Comparison of ENCODE assay signal across 27 mouse cellular contexts in the genomic region with DNA sequence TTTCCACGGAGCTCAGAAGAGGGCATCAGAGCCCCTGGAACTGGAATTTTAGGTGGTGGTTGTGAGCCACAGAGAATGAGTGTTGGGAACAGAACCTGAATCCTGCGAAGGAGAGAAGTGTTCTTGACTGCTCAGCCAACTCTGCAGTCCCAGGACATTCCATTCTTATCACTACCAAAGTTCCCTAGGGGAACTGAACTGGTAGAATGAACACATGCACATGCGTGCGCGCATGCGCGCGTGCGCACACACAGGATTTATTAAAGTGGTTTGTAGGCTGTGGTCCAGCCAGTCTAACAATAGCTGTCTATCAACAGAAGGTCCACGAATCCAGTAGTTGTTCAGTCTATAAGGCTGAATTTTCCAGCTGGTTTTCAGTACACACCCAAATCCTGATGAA. TPM values are rescaled to one million over a fixed set of nuclear protein-coding genes. Genes with fewer than 3 reads are reported as not detected.
A peak's percentile ranks its signal among the peaks of the same experiment; 100 is the strongest.
DNase-seq lines count a peak whose midpoint lies in the region; ATAC-seq and TF ChIP-seq lines count a peak whose summit lies in the region.
"Had no signal": no experiment of that assay in that cellular context is flagged by ENCODE, and none has a peak within 500 bp of the region (broad histone marks: within the 10 kb centered on the region; RNA-seq: fewer than 3 reads in every experiment).

No protein-coding gene starts in this region.

- peaks cover 7% of the 10 kb centered on the region for H3K4me1 ChIP-seq in heart, adult 2 months (ENCODE audit: control insufficient read depth, insufficient read depth, low read length)
- H3K4me1 ChIP-seq in heart, embryonic 11.5 days (ENCODE audit: control insufficient read depth, insufficient read depth, low read length): peaks cover 13% of the 10 kb centered on the region; the same call in 1 of the 2 replicates
- H3K4me1 ChIP-seq in heart, embryonic 14.5 days (ENCODE audit: control insufficient read depth in 2 of 2, insufficient read depth in 2 of 2, low read length in 2 of 2): peaks cover 17 to 57% of the 10 kb centered on the region in 2 experiments
- H3K4me1 ChIP-seq in forebrain, embryonic 13.5 days: peaks cover 4% of the 10 kb centered on the region; the same call in 1 of the 2 replicates

- no peak overlapping the region for H3K4me2 ChIP-seq in heart, embryonic 11.5 days
- peak overlapping the region; percentile 27 for H3K4me2 ChIP-seq in heart, embryonic 14.5 days (ENCODE audit: low read length)
- H3K4me2 ChIP-seq in forebrain, embryonic 13.5 days: no peak overlapping the region
- H3K4me2 ChIP-seq: hindbrain, embryonic 14.5 days had no signal

- H3K4me3 ChIP-seq in heart, adult 2 months: no peak overlapping the region
- no peak overlapping the region for H3K4me3 ChIP-seq in heart, embryonic 11.5 days (ENCODE audit: low read depth, low read length)
- H3K4me3 ChIP-seq in heart, embryonic 14.5 days (ENCODE audit: control insufficient read depth in 1 of 2, insufficient read depth in 1 of 2, low read depth in 1 of 2, low read length in 2 of 2): no peak overlapping the region
- H3K4me3 ChIP-seq in forebrain, embryonic 13.5 days: no peak overlapping the region
- H3K4me3 ChIP-seq: erythroblast, embryonic 14.5 days had no signal

- TF ChIP-seq CTCF in heart, adult 2 months (IDR thresholded peaks at IDR 0.05): no peak

- peak; percentile 67; the same call in 1 of the 2 replicates for TF ChIP-seq EP300 in heart, adult 2 months (IDR thresholded peaks at IDR 0.05; ENCODE audit: insufficient read depth, low read depth, low read length)

- H3K36me3 ChIP-seq in heart, adult 2 months (ENCODE audit: control insufficient read depth, insufficient read depth, low read length): peaks cover 37% of the 10 kb centered on the region
- H3K36me3 ChIP-seq in heart, embryonic 11.5 days (ENCODE audit: control insufficient read depth, insufficient read depth, low read length): 0 out of 2 replicates have a peak, but pooled peaks cover 2% of the 10 kb centered on the region
- peaks cover 58% of the 10 kb centered on the region for H3K36me3 ChIP-seq in heart, embryonic 14.5 days (ENCODE audit: control insufficient read depth, insufficient read depth, low read length)
- no peaks in the 10 kb centered on the region for H3K36me3 ChIP-seq in forebrain, embryonic 13.5 days (ENCODE audit: poor library complexity, severe bottlenecking)

- H3K9me3 ChIP-seq in heart, embryonic 11.5 days (replicated peaks; ENCODE audit: control insufficient read depth, low read length): no peaks in the 10 kb centered on the region
- H3K9me3 ChIP-seq in heart, embryonic 14.5 days (ENCODE audit: control insufficient read depth, low read length): no peaks in the 10 kb centered on the region
- H3K9me3 ChIP-seq in forebrain, embryonic 13.5 days (replicated peaks): no peaks in the 10 kb centered on the region

- ATAC-seq in heart, embryonic 11.5 days (replicated peaks; ENCODE audit: insufficient number of reproducible peaks, low FRiP score, low TSS enrichment): no peak
- ATAC-seq in heart, embryonic 14.5 days (ENCODE audit: insufficient number of reproducible peaks, insufficient read depth, low FRiP score, low read depth): no peak
- no peak for ATAC-seq in forebrain, embryonic 13.5 days
- ATAC-seq: forebrain, postnatal 0 days; intestine, postnatal 0 days; midbrain, embryonic 16.5 days had no signal

- DNase-seq in heart, adult 2 months: peak; percentile 61 to 78
- DNase-seq in heart, postnatal 14 days: peak; percentile 65 to 67
- DNase-seq in thymus, postnatal 25 days: no peak
- DNase-seq in kidney, postnatal 36 days: no peak
- DNase-seq: adrenal gland, postnatal 36 days; cerebellum, adult 2 months; cerebellum, postnatal 14 days; forebrain, postnatal 0 days; gastrocnemius, postnatal 14 days; kidney, adult 9 months; kidney, postnatal 10 days; liver; lung, adult 2 months; lung, postnatal 10 days; right cerebral cortex, postnatal 25 days; spleen, adult 18-20 months; thymus, adult 2 months; thymus, postnatal 4 days had no signal

- H3K79me2 ChIP-seq in heart, adult 2 months (replicated peaks; ENCODE audit: control insufficient read depth, insufficient read depth, low read length): no peaks in the 10 kb centered on the region

- H3K27me3 ChIP-seq in heart, adult 2 months (ENCODE audit: control insufficient read depth, insufficient read depth, low read length): no peaks in the 10 kb centered on the region
- H3K27me3 ChIP-seq in heart, embryonic 11.5 days (ENCODE audit: control insufficient read depth, insufficient read depth, low read length): no peaks in the 10 kb centered on the region
- no peaks in the 10 kb centered on the region for H3K27me3 ChIP-seq in heart, embryonic 14.5 days (ENCODE audit: control insufficient read depth, insufficient read depth, low read length)
- no peaks in the 10 kb centered on the region for H3K27me3 ChIP-seq in forebrain, embryonic 13.5 days

- H3K27ac ChIP-seq in heart, adult 2 months: peak overlapping the region; percentile 48
- no peak overlapping the region for H3K27ac ChIP-seq in heart, embryonic 11.5 days (ENCODE audit: low read depth, low read length)
- peak overlapping the region in 1 of 2 experiments; percentile 41; a peak in 2 of 4 replicates for H3K27ac ChIP-seq in heart, embryonic 14.5 days (replicated peaks in 1 of 2; ENCODE audit: control insufficient read depth in 1 of 2, insufficient read depth in 1 of 2, low read depth in 2 of 2, low read length in 2 of 2)
- H3K27ac ChIP-seq in forebrain, embryonic 13.5 days: no peak overlapping the region
- H3K27ac ChIP-seq: hindbrain, embryonic 14.5 days; liver, embryonic 14.5 days; macrophage had no signal

- no peak for TF ChIP-seq POLR2A in heart, adult 2 months (IDR thresholded peaks at IDR 0.05; ENCODE audit: insufficient read depth, low read depth, low read length)

- WGBS in heart, adult 2 months: 51% methylated on average over 10 of the region's 10 CpGs
- WGBS in heart, embryonic 11.5 days (ENCODE audit: insufficient replicate concordance): 85% methylated on average over 10 of the region's 10 CpGs
- WGBS in heart, embryonic 14.5 days: 67% methylated on average over 10 of the region's 10 CpGs
- WGBS in forebrain, embryonic 13.5 days: 92% methylated on average over 10 of the region's 10 CpGs

- no peak overlapping the region for H3K9ac ChIP-seq in heart, adult 2 months (ENCODE audit: low read depth, low read length)
- H3K9ac ChIP-seq in heart, embryonic 11.5 days (ENCODE audit: low read depth, low read length): no peak overlapping the region
- no peak overlapping the region for H3K9ac ChIP-seq in heart, embryonic 14.5 days (ENCODE audit: low read length)
- H3K9ac ChIP-seq in forebrain, embryonic 13.5 days: no peak overlapping the region
- H3K9ac ChIP-seq: forebrain, postnatal 0 days; hindbrain, embryonic 14.5 days; liver, embryonic 14.5 days had no signal

- intact Hi-C loops in heart, adult 2 months (cut with DNase I): no loop called here
- intact Hi-C loops in heart, postnatal 14 days (cut with DNase I): no loop called here

RNA-seq across cellular contexts. Expression of a gene that starts 21.4 kb away (rescaled TPM):
- 1,000 to 10,000 TPM in 1 of 2 experiments, 100 to 1,000 TPM in 1; 822 to 1,002 TPM for total RNA-seq in heart, adult 2 months (2021)
- polyA plus RNA-seq in heart, adult 2 months (2012; rRNA removed): 617 and 695 TPM in 2 replicates
- 878 and 906 TPM in 2 replicates for polyA plus RNA-seq in heart, embryonic 11.5 days (2014; fragmentation: Nextera tagmentation; extraction: Ambion mirVana)
- 746 and 761 TPM in 2 replicates for polyA plus RNA-seq in heart, embryonic 14.5 days (2014; fragmentation: Nextera tagmentation; extraction: Ambion mirVana)
- 100 to 1,000 TPM; 728 to 823 TPM for total RNA-seq in heart, postnatal 14 days (2021)
- polyA plus RNA-seq in forebrain, embryonic 13.5 days (2015; fragmentation: Nextera tagmentation; extraction: Ambion mirVana): 189 and 196 TPM in 2 replicates

RNA-seq across cellular contexts. Expression of a gene that starts 21.6 kb away (rescaled TPM):
- 1,000 to 10,000 TPM in 1 of 2 experiments, 100 to 1,000 TPM in 1; 865 to 1,030 TPM for total RNA-seq in heart, adult 2 months (2021)
- polyA plus RNA-seq in heart, adult 2 months (2012; rRNA removed): 222 and 381 TPM in 2 replicates
- polyA plus RNA-seq in heart, embryonic 11.5 days (2014; fragmentation: Nextera tagmentation; extraction: Ambion mirVana): 208 and 237 TPM in 2 replicates
- polyA plus RNA-seq in heart, embryonic 14.5 days (2014; fragmentation: Nextera tagmentation; extraction: Ambion mirVana): 273 and 300 TPM in 2 replicates
- 1,000 to 10,000 TPM; 1,141 to 1,154 TPM for total RNA-seq in heart, postnatal 14 days (2021)
- polyA plus RNA-seq in forebrain, embryonic 13.5 days (2015; fragmentation: Nextera tagmentation; extraction: Ambion mirVana): 1.2 and 1.3 TPM in 2 replicates
- polyA plus RNA-seq: erythroblast, embryonic 14.5 days had no signal

Comparison
In these comparisons a context has a peak if more than half of its experiments do, and no peak if none do; other contexts are left out.
1. DNase-seq: peak in heart, adult 2 months (2 of 2) and heart, postnatal 14 days (2 of 2); none in thymus, postnatal 25 days (single experiment) and kidney, postnatal 36 days (0 of 2).
2. RNA of a gene that starts 21.6 kb away (polyA plus RNA-seq): 273 to 300 TPM in heart, embryonic 14.5 days, 222 to 381 TPM in heart, adult 2 months and 208 to 237 TPM in heart, embryonic 11.5 days; 1.2 to 1.3 TPM in forebrain, embryonic 13.5 days; every median in the first group is over 10 times any median in the second.